Mouse (Mus musculus) kidney, postnatal 0 days (tissue): ENCODE data around the gene Dpyd. TPM values are rescaled to one million over a fixed set of nuclear protein-coding genes. Genes with fewer than 3 reads are reported as not detected.

ENCODE experiments used
- ATAC-seq: fragments of 200-750 bp; cut with Nextera tagmentation; replicated peaks from 2 replicates; pipeline ENCODE4 v1.8.0; 2017; ENCODE audit warnings: low read depth, moderate number of reproducible peaks, moderate TSS enrichment, moderate library complexity; ENCODE audit not compliant: low FRiP score
- DNase-seq: peaks from one replicate; pipeline ENCODE4 v3.0.0-alpha.2; 2016; ENCODE audit warnings: low spot score
- H3K27ac ChIP-seq: fragments of 300-500 bp; sonication (generic); 2 replicates; pipeline ENCODE4 v1.5.1; 2014; ENCODE audit warnings: mild to moderate bottlenecking
- H3K27me3 ChIP-seq: fragments of 300-500 bp; sonication (generic); 2 replicates; pipeline ENCODE4 v1.6.1; 2014; ENCODE audit warnings: low read length, mixed read lengths; ENCODE audit not compliant: insufficient read depth
- H3K36me3 ChIP-seq: fragments of 300-500 bp; sonication (generic); 2 replicates; pipeline ENCODE4 v1.6.1; 2014; ENCODE audit warnings: low read length, mixed read lengths; ENCODE audit not compliant: insufficient read depth
- H3K4me1 ChIP-seq: fragments of 300-500 bp; sonication (generic); replicated peaks from 2 replicates; pipeline ENCODE4 v1.6.1; 2014; ENCODE audit warnings: antibody characterized with exemption, low read length, mixed read lengths; ENCODE audit not compliant: insufficient read depth
- H3K4me2 ChIP-seq: fragments of 300-500 bp; sonication (generic); 2 replicates; pipeline ENCODE4 v1.6.1; 2014; ENCODE audit warnings: mild to moderate bottlenecking, low read length, moderate library complexity, mixed read lengths
- H3K4me3 ChIP-seq: fragments of 300-500 bp; sonication (generic); replicated peaks from 2 replicates; pipeline ENCODE4 v1.5.1; 2014; ENCODE audit warnings: low read depth, low read length
- H3K9ac ChIP-seq: fragments of 300-500 bp; sonication (generic); 2 replicates; pipeline ENCODE4 v1.6.1; 2014; ENCODE audit warnings: low read depth, low read length
- H3K9me3 ChIP-seq: fragments of 300-500 bp; sonication (generic); replicated peaks from 2 replicates; pipeline ENCODE4 v1.6.1; 2016; ENCODE audit warnings: low read length, inconsistent platforms, mixed read lengths
- CTCF ChIP-seq: IDR thresholded peaks from 2 replicates; pipeline ENCODE4 v1.5.1; 2016; ENCODE audit warnings: antibody characterized with exemption, low read depth, mild to moderate bottlenecking, moderate library complexity
- WGBS: fragments of 180-500 bp; shearing (Covaris S2); extraction: QIAGEN DNeasy Blood & Tissue Kit; methylation state at CpG from one replicate; pipeline ENCODE4 v1.1.7; 2014; 5-methylcytosine and 5-hydroxymethylcytosine counted together
- polyA plus RNA-seq: library from polyadenylated mRNA; unstranded; fragments of >200 nt; fragmentation: Nextera tagmentation; extraction: Ambion mirVana; gene quantifications from 2 replicates; pipeline ENCODE4 v1.2.1, GENCODE M21; 2015

Dpyd gene
- polyA plus RNA-seq, 1 experiment from 2014 or later: 3.9 TPM

GRCm38 (mm10) chr3:118753623-118754022 lies 191.7 kb downstream of the Dpyd start:
- no peak overlapping the region for H3K4me2 ChIP-seq
- ATAC-seq (no peak), DNase-seq (no peak)
- H3K4me3 ChIP-seq: no peak overlapping the region
- H3K9ac ChIP-seq: no peak overlapping the region
- no peak overlapping the region for H3K27ac ChIP-seq
- no peaks in the 10 kb centered on the region for H3K4me1 ChIP-seq
- no peaks in the 10 kb centered on the region for H3K9me3 ChIP-seq
- no peak for TF ChIP-seq CTCF
- WGBS: 68% methylated on average over 2 of the region's 2 CpGs
- no peaks in the 10 kb centered on the region for H3K27me3 ChIP-seq
- no peaks in the 10 kb centered on the region for H3K36me3 ChIP-seq

- Histone ChIP-seq H3K4me3 (no peak overlapping the region), H3K27me3 (no peaks in the 10 kb centered on the region), H3K4me2 (no peak overlapping the region), H3K36me3 (no peaks in the 10 kb centered on the region), H3K9me3 (no peaks in the 10 kb centered on the region), H3K4me1 (no peaks in the 10 kb centered on the region), H3K27ac (no peak overlapping the region), H3K9ac (no peak overlapping the region)
- DNase-seq (no peak), ATAC-seq (no peak)
- TF ChIP-seq CTCF: no peak
- 45% methylated on average over 1 of the region's 1 CpGs for WGBS
Measured at GRCm38 (mm10) chr3:118756099-118756498, 194.2 kb downstream of the Dpyd start.

- WGBS: 74% methylated on average over 1 of the region's 1 CpGs
- no peaks in the 10 kb centered on the region for H3K36me3 ChIP-seq
- ATAC-seq (no peak), DNase-seq (no peak)
- no peak overlapping the region for H3K9ac ChIP-seq
- H3K9me3 ChIP-seq: no peaks in the 10 kb centered on the region
- no peaks in the 10 kb centered on the region for H3K4me1 ChIP-seq
- no peak overlapping the region for H3K4me3 ChIP-seq
- no peak overlapping the region for H3K4me2 ChIP-seq
- no peak for TF ChIP-seq CTCF
- H3K27ac ChIP-seq: no peak overlapping the region
- no peaks in the 10 kb centered on the region for H3K27me3 ChIP-seq
Measured at GRCm38 (mm10) chr3:118812885-118813284, 251.0 kb downstream of the Dpyd start.

GRCm38 (mm10) chr3:118850613-118851527 lies 288.9 kb downstream of the Dpyd start:
- WGBS: 53% methylated on average over 4 of the region's 4 CpGs
- no peaks in the 10 kb centered on the region for H3K27me3 ChIP-seq
- H3K4me2 ChIP-seq: no peak overlapping the region
- no peaks in the 10 kb centered on the region for H3K9me3 ChIP-seq
- no peak overlapping the region for H3K27ac ChIP-seq
- no peaks in the 10 kb centered on the region for H3K36me3 ChIP-seq
- peak; percentile 59 for DNase-seq
- no peak overlapping the region for H3K9ac ChIP-seq
- no peak for ATAC-seq
- no peak for TF ChIP-seq CTCF
- H3K4me3 ChIP-seq: no peak overlapping the region
- H3K4me1 ChIP-seq: no peaks in the 10 kb centered on the region

GRCm38 (mm10) chr3:118852711-118853110 lies 290.8 kb downstream of the Dpyd start:
- H3K4me3 ChIP-seq: no peak overlapping the region
- DNase-seq (no peak), ATAC-seq (no peak)
- no peak overlapping the region for H3K9ac ChIP-seq
- H3K4me1 ChIP-seq: no peaks in the 10 kb centered on the region
- H3K9me3 ChIP-seq: no peaks in the 10 kb centered on the region
- no peaks in the 10 kb centered on the region for H3K27me3 ChIP-seq
- H3K36me3 ChIP-seq: no peaks in the 10 kb centered on the region
- WGBS: 83% methylated on average over 5 of the region's 5 CpGs
- H3K4me2 ChIP-seq: no peak overlapping the region
- no peak for TF ChIP-seq CTCF
- no peak overlapping the region for H3K27ac ChIP-seq

- no peaks in the 10 kb centered on the region for H3K4me1 ChIP-seq
- no peak overlapping the region for H3K9ac ChIP-seq
- H3K4me2 ChIP-seq: no peak overlapping the region
- WGBS: 50% methylated on average over 7 of the region's 7 CpGs
- no peak overlapping the region for H3K27ac ChIP-seq
- no peaks in the 10 kb centered on the region for H3K9me3 ChIP-seq
- no peak for TF ChIP-seq CTCF
- ATAC-seq (no peak), DNase-seq (peak; percentile 24)
- H3K27me3 ChIP-seq: no peaks in the 10 kb centered on the region
- H3K36me3 ChIP-seq: no peaks in the 10 kb centered on the region
- H3K4me3 ChIP-seq: no peak overlapping the region
Measured at GRCm38 (mm10) chr3:118855411-118855810, 293.5 kb downstream of the Dpyd start.
